ENCODE assay signal across 18 mouse cellular contexts in the genomic region with DNA sequence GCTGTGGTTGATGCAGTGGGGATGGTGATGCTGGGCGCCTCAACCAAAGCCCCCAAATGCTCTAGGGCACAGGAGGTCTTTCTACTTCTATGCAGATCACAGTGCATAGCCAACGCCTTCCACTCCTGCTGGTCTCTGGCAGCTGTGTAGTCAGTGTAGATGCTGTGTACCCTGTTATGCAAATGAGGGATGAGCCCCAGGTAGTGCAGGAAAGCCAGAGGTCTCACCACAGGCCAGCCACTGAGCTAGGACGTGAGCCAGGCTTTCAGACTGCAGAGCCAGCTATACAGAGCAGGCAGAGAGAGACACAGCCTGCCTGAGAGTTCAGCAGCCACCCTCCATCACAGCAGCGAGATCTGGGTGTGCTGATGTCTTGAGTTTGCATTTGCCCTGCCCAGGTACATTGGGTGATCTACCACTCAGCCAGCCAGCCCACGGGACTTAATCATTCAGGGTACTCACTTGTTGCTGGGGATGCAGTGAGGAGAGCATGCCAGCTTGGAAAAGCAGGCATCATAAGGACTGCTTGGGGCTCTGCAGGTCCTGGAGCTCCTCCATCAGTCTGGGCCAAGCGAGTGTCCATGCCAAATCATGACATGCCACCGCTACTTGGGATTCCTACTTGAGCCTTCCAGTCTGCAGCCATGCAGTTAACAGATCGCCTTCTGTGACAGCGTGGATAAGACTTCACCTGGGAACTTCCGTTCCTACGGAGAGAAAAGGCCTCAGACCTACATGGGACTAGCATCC.
A peak's percentile ranks its signal among the peaks of the same experiment; 100 is the strongest.
DNase-seq lines count a peak whose midpoint lies in the region; ATAC-seq and TF ChIP-seq lines count a peak whose summit lies in the region.
"Had no signal": no experiment of that assay in that cellular context is flagged by ENCODE, and none has a peak within 500 bp of the region (broad histone marks: within the 10 kb centered on the region; RNA-seq: fewer than 3 reads in every experiment).

No protein-coding gene starts in this region.

- no peak for DNase-seq in embryonic facial prominence, embryonic 11.5 days (ENCODE audit: low spot score)
- no peak for DNase-seq in embryonic facial prominence, embryonic 10.5 days (ENCODE audit: low spot score)
- peak; percentile 44 for DNase-seq in left cerebral cortex, postnatal 4 days
- DNase-seq in left cerebral cortex, adult 2 months (ENCODE audit: extremely low spot score in 1 of 2, low spot score in 2 of 2), result no peak
- DNase-seq in cerebellum, adult 2 months, result peak; percentile 55 to 78
- no peak for DNase-seq in stomach, postnatal 0 days (ENCODE audit: low spot score)
- no peak for DNase-seq in heart, adult 11 months
- DNase-seq: gastrocnemius, postnatal 25 days; kidney, adult 9 months; liver, embryonic 13.5 days; right cerebral cortex, adult 18-20 months; thymus, adult 2 months had no signal

- WGBS in embryonic facial prominence, embryonic 11.5 days, result 73% methylated on average over 11 of the region's 11 CpGs
- WGBS in embryonic facial prominence, embryonic 10.5 days, result 80% methylated on average over 11 of the region's 11 CpGs
- WGBS in cerebellum, adult 2 months, result 16% methylated on average over 11 of the region's 11 CpGs
- WGBS in stomach, postnatal 0 days, result 73% methylated on average over 11 of the region's 11 CpGs

- intact Hi-C loops in left cerebral cortex, postnatal 4 days (cut with DNase I), result no loop called here
- intact Hi-C loops in left cerebral cortex, adult 2 months (cut with DNase I), result loop anchor here (5.0 kb wide), 1 partner anchor 222 kb away; no protein-coding TSS in a partner anchor

- no peak for TF ChIP-seq CTCF in left cerebral cortex, adult 2 months (IDR thresholded peaks at IDR 0.05)
- TF ChIP-seq CTCF in cerebellum, adult 2 months (IDR thresholded peaks at IDR 0.05; ENCODE audit: borderline replicate concordance, insufficient read depth, low read depth, low read length), result no peak
- no peak for TF ChIP-seq CTCF in stomach, postnatal 0 days (IDR thresholded peaks at IDR 0.05; ENCODE audit: low read depth)

- no peaks in the 10 kb centered on the region for H3K9me3 ChIP-seq in embryonic facial prominence, embryonic 11.5 days (replicated peaks; ENCODE audit: control insufficient read depth, low read length)
- H3K9me3 ChIP-seq in embryonic facial prominence, embryonic 10.5 days, result no peaks in the 10 kb centered on the region
- no peaks in the 10 kb centered on the region for H3K9me3 ChIP-seq in stomach, postnatal 0 days (ENCODE audit: control insufficient read depth, low read length)
- H3K9me3 ChIP-seq: embryonic facial prominence, embryonic 13.5 days; heart, embryonic 10.5 days; limb, embryonic 12.5 days; liver, embryonic 13.5 days had no signal

- TF ChIP-seq POLR2A in cerebellum, adult 2 months (IDR thresholded peaks at IDR 0.05; ENCODE audit: borderline replicate concordance, insufficient read depth, low read length), result no peak

- H3K4me2 ChIP-seq in embryonic facial prominence, embryonic 11.5 days (ENCODE audit: low read depth, low read length), result no peak overlapping the region
- H3K4me2 ChIP-seq in stomach, postnatal 0 days (replicated peaks; ENCODE audit: low read depth), result no peak overlapping the region
- H3K4me2 ChIP-seq: embryonic facial prominence, embryonic 13.5 days; limb, embryonic 12.5 days; liver, embryonic 13.5 days had no signal

- no peak overlapping the region for H3K4me3 ChIP-seq in embryonic facial prominence, embryonic 11.5 days (ENCODE audit: low read depth, low read length)
- no peak overlapping the region for H3K4me3 ChIP-seq in embryonic facial prominence, embryonic 10.5 days
- no peak overlapping the region for H3K4me3 ChIP-seq in left cerebral cortex, adult 2 months
- H3K4me3 ChIP-seq in cerebellum, adult 2 months (replicated peaks; ENCODE audit: insufficient read depth, low read depth, low read length), result no peak overlapping the region
- no peak overlapping the region for H3K4me3 ChIP-seq in stomach, postnatal 0 days (ENCODE audit: low read depth, low read length)
- H3K4me3 ChIP-seq: embryonic facial prominence, embryonic 13.5 days; heart, embryonic 10.5 days; limb, embryonic 12.5 days; liver, embryonic 13.5 days had no signal

- TF ChIP-seq EP300 in stomach, postnatal 0 days (optimal IDR thresholded peaks at IDR 0.05), result no peak

- H3K9ac ChIP-seq in embryonic facial prominence, embryonic 11.5 days (replicated peaks; ENCODE audit: low read length), result no peak overlapping the region
- H3K9ac ChIP-seq in stomach, postnatal 0 days (ENCODE audit: low read length), result no peak overlapping the region
- H3K9ac ChIP-seq: embryonic facial prominence, embryonic 13.5 days; limb, embryonic 12.5 days; liver, embryonic 13.5 days had no signal

- peaks cover 2% of the 10 kb centered on the region; the same call in 1 of the 2 replicates for H3K36me3 ChIP-seq in embryonic facial prominence, embryonic 11.5 days (replicated peaks; ENCODE audit: control insufficient read depth, insufficient read depth, low read depth, low read length)
- H3K36me3 ChIP-seq in embryonic facial prominence, embryonic 10.5 days (replicated peaks), result peaks cover 94% of the 10 kb centered on the region
- H3K36me3 ChIP-seq in stomach, postnatal 0 days (ENCODE audit: control insufficient read depth, insufficient read depth, low read length), result peaks cover 13% of the 10 kb centered on the region; the same call in 1 of the 2 replicates
- H3K36me3 ChIP-seq: liver, embryonic 13.5 days had no signal

- ATAC-seq in embryonic facial prominence, embryonic 11.5 days (replicated peaks; ENCODE audit: insufficient number of reproducible peaks, low FRiP score, low TSS enrichment, low read depth), result 0 out of 2 replicates have a peak, but pooled peaks have one; percentile 23
- 0 out of 2 replicates have a peak, but pooled peaks have one; percentile 15 for ATAC-seq in stomach, postnatal 0 days (ENCODE audit: low FRiP score, low TSS enrichment)
- ATAC-seq in erythroblast, adult 5-6 weeks (replicated peaks; ENCODE audit: low FRiP score, poor library complexity, severe bottlenecking), result no peak
- ATAC-seq: inflammation-experienced regulatory T-cells, adult 6 months; midbrain, embryonic 16.5 days had no signal

- H3K27ac ChIP-seq in embryonic facial prominence, embryonic 11.5 days (replicated peaks; ENCODE audit: low read depth, low read length), result no peak overlapping the region
- no peak overlapping the region for H3K27ac ChIP-seq in embryonic facial prominence, embryonic 10.5 days (replicated peaks)
- no peak overlapping the region for H3K27ac ChIP-seq in left cerebral cortex, adult 2 months
- H3K27ac ChIP-seq in cerebellum, adult 2 months (ENCODE audit: insufficient read depth, low read length), result no peak overlapping the region
- H3K27ac ChIP-seq in stomach, postnatal 0 days (replicated peaks), result no peak overlapping the region
- H3K27ac ChIP-seq: embryonic facial prominence, embryonic 13.5 days; heart, embryonic 10.5 days; limb, embryonic 12.5 days; liver, embryonic 13.5 days had no signal

- no peaks in the 10 kb centered on the region for H3K4me1 ChIP-seq in embryonic facial prominence, embryonic 11.5 days (ENCODE audit: control insufficient read depth, insufficient read depth, low read length)
- no peaks in the 10 kb centered on the region for H3K4me1 ChIP-seq in embryonic facial prominence, embryonic 10.5 days
- H3K4me1 ChIP-seq in cerebellum, adult 2 months (ENCODE audit: control insufficient read depth, insufficient read depth, low read length), result peaks cover 12% of the 10 kb centered on the region
- H3K4me1 ChIP-seq in stomach, postnatal 0 days (replicated peaks; ENCODE audit: control insufficient read depth, insufficient read depth), result no peaks in the 10 kb centered on the region
- H3K4me1 ChIP-seq: embryonic facial prominence, embryonic 13.5 days; limb, embryonic 12.5 days; liver, embryonic 13.5 days had no signal

- H3K27me3 ChIP-seq in embryonic facial prominence, embryonic 11.5 days (ENCODE audit: control insufficient read depth, insufficient read depth, low read length), result no peaks in the 10 kb centered on the region
- H3K27me3 ChIP-seq in embryonic facial prominence, embryonic 10.5 days (replicated peaks; ENCODE audit: low read depth, poor library complexity, severe bottlenecking), result no peaks in the 10 kb centered on the region
- no peaks in the 10 kb centered on the region; the same call in 1 of the 2 replicates for H3K27me3 ChIP-seq in cerebellum, adult 2 months (ENCODE audit: control insufficient read depth, insufficient read depth, low read length)
- H3K27me3 ChIP-seq in stomach, postnatal 0 days (ENCODE audit: control insufficient read depth, insufficient read depth, low read length), result no peaks in the 10 kb centered on the region
- H3K27me3 ChIP-seq: embryonic facial prominence, embryonic 13.5 days; limb, embryonic 12.5 days; liver, embryonic 13.5 days had no signal

Comparison
In these comparisons a context has a peak if more than half of its experiments do, and no peak if none do; other contexts are left out.
1. DNase-seq: peak in left cerebral cortex, postnatal 4 days (single experiment) and cerebellum, adult 2 months (2 of 2); none in embryonic facial prominence, embryonic 11.5 days (single experiment), embryonic facial prominence, embryonic 10.5 days (single experiment), left cerebral cortex, adult 2 months (0 of 2), stomach, postnatal 0 days (single experiment) and heart, adult 11 months (single experiment).